Comparison of ENCODE assay signal across 17 mouse cellular contexts in the genomic region with DNA sequence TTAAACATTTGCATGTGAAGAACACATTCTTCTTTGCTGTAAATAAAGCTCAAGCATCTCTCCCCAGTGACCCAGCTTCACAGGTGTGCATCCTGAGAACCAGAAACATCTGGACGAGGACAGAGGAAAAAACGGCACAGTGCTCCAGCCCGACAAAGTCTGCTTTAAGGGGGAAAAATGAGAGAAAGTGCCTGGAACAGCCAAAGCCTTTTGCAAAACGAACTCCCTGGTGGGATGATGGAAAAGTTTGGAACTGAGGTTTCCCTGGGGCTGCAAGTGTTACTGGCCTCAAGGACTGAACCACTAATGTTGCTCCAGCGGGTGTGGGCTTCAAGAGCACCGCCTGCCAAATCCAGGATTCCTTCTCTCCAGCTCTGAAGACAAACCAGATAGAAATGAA. TPM values are rescaled to one million over a fixed set of nuclear protein-coding genes. Genes with fewer than 3 reads are reported as not detected.
DNase-seq lines count a peak whose midpoint lies in the region; ATAC-seq and TF ChIP-seq lines count a peak whose summit lies in the region.
"Had no signal": no experiment of that assay in that cellular context is flagged by ENCODE, and none has a peak within 500 bp of the region (broad histone marks: within the 10 kb centered on the region; RNA-seq: fewer than 3 reads in every experiment).

No protein-coding gene starts in this region.

- no peaks in the 10 kb centered on the region for H3K27me3 ChIP-seq in lung, embryonic 16.5 days (ENCODE audit: control insufficient read depth, insufficient read depth, low read depth, low read length)
- H3K27me3 ChIP-seq in lung, postnatal 0 days (replicated peaks; ENCODE audit: insufficient read depth, low read length): no peaks in the 10 kb centered on the region
- no peaks in the 10 kb centered on the region for H3K27me3 ChIP-seq in limb, embryonic 13.5 days
- no peaks in the 10 kb centered on the region for H3K27me3 ChIP-seq in forebrain, postnatal 0 days (ENCODE audit: insufficient read depth, low read length)
- H3K27me3 ChIP-seq in forebrain, embryonic 16.5 days (replicated peaks; ENCODE audit: control insufficient read depth, insufficient read depth, low read length): no peaks in the 10 kb centered on the region
- H3K27me3 ChIP-seq: embryonic facial prominence, embryonic 12.5 days; hindbrain, embryonic 13.5 days; stomach, embryonic 15.5 days had no signal

- no peak overlapping the region for H3K27ac ChIP-seq in lung, embryonic 16.5 days (ENCODE audit: low read length)
- no peak overlapping the region for H3K27ac ChIP-seq in lung, postnatal 0 days (ENCODE audit: low read length)
- H3K27ac ChIP-seq in limb, embryonic 13.5 days: peak overlapping the region; percentile 11; the same call in 1 of the 2 replicates
- no peak overlapping the region for H3K27ac ChIP-seq in forebrain, postnatal 0 days (ENCODE audit: low read depth, low read length)
- H3K27ac ChIP-seq in forebrain, embryonic 16.5 days (ENCODE audit: low read length): no peak overlapping the region
- H3K27ac ChIP-seq: embryonic facial prominence, embryonic 12.5 days; hindbrain, embryonic 13.5 days; kidney, postnatal 0 days; stomach, embryonic 15.5 days had no signal

- no peak overlapping the region for H3K9ac ChIP-seq in lung, embryonic 16.5 days (ENCODE audit: low read length)
- no peak overlapping the region for H3K9ac ChIP-seq in lung, postnatal 0 days (replicated peaks; ENCODE audit: low read depth)
- H3K9ac ChIP-seq in limb, embryonic 13.5 days: no peak overlapping the region
- H3K9ac ChIP-seq in forebrain, postnatal 0 days: no peak overlapping the region
- H3K9ac ChIP-seq in forebrain, embryonic 16.5 days (replicated peaks; ENCODE audit: low read depth, low read length): no peak overlapping the region
- H3K9ac ChIP-seq: embryonic facial prominence, embryonic 12.5 days; hindbrain, embryonic 13.5 days; stomach, embryonic 15.5 days had no signal

- no peaks in the 10 kb centered on the region for H3K9me3 ChIP-seq in lung, embryonic 16.5 days (ENCODE audit: control insufficient read depth, low read length)
- H3K9me3 ChIP-seq in lung, postnatal 0 days (ENCODE audit: low read length): no peaks in the 10 kb centered on the region
- no peaks in the 10 kb centered on the region for H3K9me3 ChIP-seq in limb, embryonic 13.5 days
- no peaks in the 10 kb centered on the region for H3K9me3 ChIP-seq in forebrain, postnatal 0 days (ENCODE audit: low read length)
- no peaks in the 10 kb centered on the region for H3K9me3 ChIP-seq in forebrain, embryonic 16.5 days (ENCODE audit: control insufficient read depth, low read length)
- H3K9me3 ChIP-seq: embryonic facial prominence, embryonic 12.5 days; hindbrain, embryonic 13.5 days; stomach, embryonic 15.5 days had no signal

- H3K4me2 ChIP-seq in lung, embryonic 16.5 days (ENCODE audit: low read depth, low read length): no peak overlapping the region
- no peak overlapping the region for H3K4me2 ChIP-seq in lung, postnatal 0 days (replicated peaks; ENCODE audit: low read depth, low read length)
- H3K4me2 ChIP-seq in limb, embryonic 13.5 days (replicated peaks): peak overlapping the region; percentile 21; the same call in 1 of the 2 replicates
- H3K4me2 ChIP-seq in forebrain, postnatal 0 days (ENCODE audit: low read depth): no peak overlapping the region
- no peak overlapping the region for H3K4me2 ChIP-seq in forebrain, embryonic 16.5 days (ENCODE audit: low read length)
- H3K4me2 ChIP-seq: embryonic facial prominence, embryonic 12.5 days; hindbrain, embryonic 13.5 days; liver, embryonic 11.5 days; stomach, embryonic 15.5 days had no signal

- TF ChIP-seq CTCF in lung, postnatal 0 days (IDR thresholded peaks at IDR 0.05): no peak
- TF ChIP-seq CTCF in forebrain, postnatal 0 days (IDR thresholded peaks at IDR 0.05; ENCODE audit: low read depth): no peak

- H3K4me3 ChIP-seq in lung, embryonic 16.5 days (ENCODE audit: low read length): no peak overlapping the region
- no peak overlapping the region for H3K4me3 ChIP-seq in lung, postnatal 0 days (ENCODE audit: low read depth, low read length)
- no peak overlapping the region for H3K4me3 ChIP-seq in limb, embryonic 13.5 days
- H3K4me3 ChIP-seq in forebrain, postnatal 0 days (ENCODE audit: low read depth, low read length): no peak overlapping the region
- no peak overlapping the region for H3K4me3 ChIP-seq in forebrain, embryonic 16.5 days (replicated peaks; ENCODE audit: low read length)
- H3K4me3 ChIP-seq: embryonic facial prominence, embryonic 12.5 days; hindbrain, embryonic 13.5 days; stomach, embryonic 15.5 days had no signal

- H3K36me3 ChIP-seq in lung, embryonic 16.5 days (ENCODE audit: control insufficient read depth, insufficient read depth, low read length): no peaks in the 10 kb centered on the region
- no peaks in the 10 kb centered on the region for H3K36me3 ChIP-seq in lung, postnatal 0 days (ENCODE audit: insufficient read depth, low read length)
- H3K36me3 ChIP-seq in limb, embryonic 13.5 days: no peaks in the 10 kb centered on the region
- no peaks in the 10 kb centered on the region for H3K36me3 ChIP-seq in forebrain, postnatal 0 days (ENCODE audit: insufficient read depth)
- H3K36me3 ChIP-seq in forebrain, embryonic 16.5 days (ENCODE audit: control insufficient read depth, insufficient read depth): no peaks in the 10 kb centered on the region
- H3K36me3 ChIP-seq: embryonic facial prominence, embryonic 12.5 days; hindbrain, embryonic 13.5 days; stomach, embryonic 15.5 days had no signal

- peak; percentile 4 to 23 for DNase-seq in adrenal gland, postnatal 36 days
- no peak for DNase-seq in adrenal gland, postnatal 4 days (ENCODE audit: low spot score in 2 of 2)
- no peak for DNase-seq in lung, postnatal 0 days (ENCODE audit: low spot score)
- peak; percentile 55 to 58 for DNase-seq in gastrocnemius, adult 8-10 months (ENCODE audit: low spot score in 2 of 2)
- no peak for DNase-seq in forebrain, postnatal 0 days
- DNase-seq: B cell, adult 2 months; cerebellum, adult 8-10 months; layer of hippocampus, postnatal 36 days; right cerebral cortex, adult 18-20 months had no signal

- H3K4me1 ChIP-seq in lung, embryonic 16.5 days (replicated peaks; ENCODE audit: control insufficient read depth, insufficient read depth, low read length): peaks cover 10% of the 10 kb centered on the region
- no peaks in the 10 kb centered on the region for H3K4me1 ChIP-seq in lung, postnatal 0 days (ENCODE audit: insufficient read depth, low read depth, low read length)
- peaks cover 15% of the 10 kb centered on the region for H3K4me1 ChIP-seq in limb, embryonic 13.5 days
- H3K4me1 ChIP-seq in forebrain, postnatal 0 days (ENCODE audit: insufficient read depth): no peaks in the 10 kb centered on the region
- H3K4me1 ChIP-seq in forebrain, embryonic 16.5 days (replicated peaks; ENCODE audit: control insufficient read depth, insufficient read depth, low read length): no peaks in the 10 kb centered on the region
- H3K4me1 ChIP-seq: embryonic facial prominence, embryonic 12.5 days; hindbrain, embryonic 13.5 days; stomach, embryonic 15.5 days had no signal

- TF ChIP-seq EP300 in lung, postnatal 0 days (IDR thresholded peaks at IDR 0.05): no peak

- WGBS in lung, embryonic 16.5 days: 30% methylated on average over 6 of the region's 6 CpGs
- 22% methylated on average over 6 of the region's 6 CpGs for WGBS in lung, postnatal 0 days
- 15% methylated on average over 6 of the region's 6 CpGs for WGBS in limb, embryonic 13.5 days
- WGBS in forebrain, postnatal 0 days: 50% methylated on average over 6 of the region's 6 CpGs
- WGBS in forebrain, embryonic 16.5 days: 54% methylated on average over 6 of the region's 6 CpGs

- ATAC-seq in lung, embryonic 16.5 days (ENCODE audit: low read depth): 0 out of 2 replicates have a peak, but pooled peaks have one; percentile 27
- ATAC-seq in lung, postnatal 0 days: no peak
- peak; percentile 68 for ATAC-seq in limb, embryonic 13.5 days (ENCODE audit: low FRiP score, low read depth)
- ATAC-seq in forebrain, postnatal 0 days: no peak
- ATAC-seq in forebrain, embryonic 16.5 days: no peak

RNA-seq across cellular contexts. Expression of a gene that starts 47.9 kb away (rescaled TPM):
- 100 to 1,000 TPM; 127 to 174 TPM for total RNA-seq in adrenal gland, postnatal 36 days (2021)
- total RNA-seq in adrenal gland, postnatal 4 days (2021): 100 to 1,000 TPM; 110 TPM
- 36.3 and 36.9 TPM in 2 replicates for polyA plus RNA-seq in lung, embryonic 16.5 days (2015; fragmentation: Nextera tagmentation; extraction: Ambion mirVana)
- polyA plus RNA-seq in lung, postnatal 0 days (2015; fragmentation: Nextera tagmentation; extraction: Ambion mirVana): 28.5 and 30.6 TPM in 2 replicates
- total RNA-seq in gastrocnemius, adult 8-10 months (2022): 10 to 100 TPM in 3 of 4 experiments, 1 to 10 TPM in 1; 9.2 to 12.6 (median 11.2) TPM
- polyA plus RNA-seq in limb, embryonic 13.5 days (2015; fragmentation: Nextera tagmentation; extraction: Ambion mirVana): 31.4 and 32.1 TPM in 2 replicates
- total RNA-seq in forebrain, postnatal 0 days (2014; rRNA removed): 17.2 and 18.3 TPM in 2 replicates
- 3.9 and 5.7 TPM in 2 replicates for polyA plus RNA-seq in forebrain, postnatal 0 days (2015; fragmentation: Nextera tagmentation; extraction: Ambion mirVana)
- polyA plus RNA-seq in forebrain, embryonic 16.5 days (2015; fragmentation: Nextera tagmentation; extraction: Ambion mirVana): 6.7 TPM in 2 replicates

Comparison
In these comparisons a context has a peak if more than half of its experiments do, and no peak if none do; other contexts are left out.
1. DNase-seq: peak in adrenal gland, postnatal 36 days (2 of 2) and gastrocnemius, adult 8-10 months (2 of 2); none in adrenal gland, postnatal 4 days (0 of 2), lung, postnatal 0 days (single experiment) and forebrain, postnatal 0 days (single experiment).
2. ATAC-seq: peak in lung, embryonic 16.5 days (single experiment) and limb, embryonic 13.5 days (single experiment); none in lung, postnatal 0 days (single experiment), forebrain, postnatal 0 days (single experiment) and forebrain, embryonic 16.5 days (single experiment).